Mouse (Mus musculus) B cell, adult 2 months (primary cell): ENCODE results near the gene Nmur1.

Experiments used
- DNase-seq, 2 experiments: peaks; one replicate each; pipeline ENCODE4 v3.0.0; 2022

Nmur1 gene

DNA sequence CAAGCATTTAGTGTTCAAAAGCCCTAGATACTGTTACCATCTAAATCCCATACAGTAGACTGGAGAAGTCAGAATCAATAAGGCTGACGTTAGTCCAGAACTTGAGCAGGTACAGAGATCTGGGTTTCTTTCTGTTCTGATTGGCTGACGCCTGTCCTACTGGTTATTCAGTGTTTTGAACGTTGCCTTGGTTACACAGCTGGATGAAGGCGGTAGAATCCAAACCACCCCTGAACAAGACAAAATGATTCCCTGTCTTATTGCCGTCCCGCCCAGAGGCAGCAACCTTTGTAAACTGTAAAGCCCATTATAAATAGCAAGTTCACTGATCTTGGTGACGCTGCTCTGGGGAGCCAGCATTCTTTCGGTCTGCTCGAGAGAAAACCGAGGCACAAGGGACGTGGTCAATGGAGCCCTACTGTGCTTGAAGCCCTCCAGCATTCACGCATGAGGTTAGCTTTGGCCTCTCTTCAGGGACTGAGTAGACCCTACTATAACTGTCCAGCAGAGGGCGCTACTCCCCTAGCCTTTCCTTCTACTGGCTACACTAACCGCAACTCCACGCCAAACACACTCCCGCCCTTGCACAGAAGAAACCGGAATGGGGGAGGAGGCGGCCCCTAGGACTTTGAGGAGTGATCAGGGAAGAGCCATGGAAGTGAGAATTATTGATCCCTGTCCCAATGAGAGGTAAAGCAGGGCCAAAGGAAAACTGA, 14.3 kb upstream of the Nmur1 start:
- peak; percentile 94 to 95 for DNase-seq

DNA sequence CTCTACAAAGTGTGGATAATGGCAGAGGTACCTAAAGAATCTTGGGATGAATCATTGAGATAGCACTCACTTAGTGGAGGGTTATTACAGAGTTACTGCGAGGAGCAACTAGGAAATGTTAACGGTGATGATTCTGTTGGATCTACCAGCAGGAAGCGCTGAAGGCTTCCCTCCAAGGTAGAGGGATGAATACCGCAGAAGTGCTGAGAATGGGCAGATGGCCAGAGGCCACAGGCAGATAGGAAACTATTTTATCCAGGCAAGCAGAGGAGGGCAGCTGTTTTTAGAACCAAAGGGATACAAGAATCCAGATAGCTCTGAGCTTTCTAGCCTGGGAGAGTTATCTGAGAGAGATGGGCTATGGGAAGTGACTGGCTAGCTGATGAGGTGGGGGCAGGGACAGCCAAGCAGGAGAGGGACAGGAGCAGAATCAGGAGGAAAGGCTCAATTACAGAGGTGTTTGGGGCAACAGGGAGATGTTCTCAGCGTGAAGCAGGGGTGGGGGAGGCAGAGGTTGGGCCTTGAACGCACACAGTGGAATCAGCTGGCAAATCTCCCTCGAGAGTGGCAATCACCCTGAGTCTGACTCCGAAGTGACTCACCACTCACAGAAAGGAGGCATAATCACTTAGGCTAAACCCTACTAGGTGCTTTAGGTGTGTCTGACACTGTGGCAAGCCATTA, 13.6 kb upstream of the Nmur1 start:
- no peak for DNase-seq

DNA sequence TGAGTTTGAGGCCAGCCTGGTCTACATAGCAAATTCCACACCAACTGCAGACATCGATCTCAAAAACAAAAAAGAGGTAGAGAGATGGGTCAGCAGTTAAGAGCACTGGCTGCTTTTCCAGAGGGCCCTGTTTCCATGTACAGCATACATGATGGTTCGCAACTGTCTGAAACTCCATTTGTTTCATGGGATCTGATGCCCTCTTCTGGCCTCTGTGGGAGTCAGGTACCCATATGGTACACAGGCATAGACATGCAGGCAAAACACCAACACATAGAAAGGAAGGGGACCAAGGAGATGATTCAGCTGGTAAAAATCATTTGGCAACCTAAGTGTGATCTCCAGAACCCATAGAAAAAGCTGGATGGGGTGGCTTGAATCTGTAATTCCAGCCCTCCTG, 12.5 kb upstream of the Nmur1 start:
- peak in 1 of 2 experiments; percentile 25 for DNase-seq

DNA sequence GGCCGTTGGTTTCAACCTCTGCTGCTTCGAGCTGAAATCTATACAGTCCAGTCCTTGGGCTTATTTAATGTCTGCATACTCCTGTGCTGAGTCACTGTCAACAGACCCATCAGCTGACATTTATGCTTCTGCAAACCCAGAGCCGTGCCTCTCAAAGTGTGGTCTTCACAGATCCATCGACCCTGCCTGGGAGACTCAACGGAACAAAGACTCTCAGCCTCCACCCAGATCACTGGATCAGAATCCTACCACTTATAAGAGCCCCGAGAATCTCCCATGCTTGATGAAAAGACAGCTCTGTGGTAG, 11.9 kb upstream of the Nmur1 start:
- no peak for DNase-seq

DNA sequence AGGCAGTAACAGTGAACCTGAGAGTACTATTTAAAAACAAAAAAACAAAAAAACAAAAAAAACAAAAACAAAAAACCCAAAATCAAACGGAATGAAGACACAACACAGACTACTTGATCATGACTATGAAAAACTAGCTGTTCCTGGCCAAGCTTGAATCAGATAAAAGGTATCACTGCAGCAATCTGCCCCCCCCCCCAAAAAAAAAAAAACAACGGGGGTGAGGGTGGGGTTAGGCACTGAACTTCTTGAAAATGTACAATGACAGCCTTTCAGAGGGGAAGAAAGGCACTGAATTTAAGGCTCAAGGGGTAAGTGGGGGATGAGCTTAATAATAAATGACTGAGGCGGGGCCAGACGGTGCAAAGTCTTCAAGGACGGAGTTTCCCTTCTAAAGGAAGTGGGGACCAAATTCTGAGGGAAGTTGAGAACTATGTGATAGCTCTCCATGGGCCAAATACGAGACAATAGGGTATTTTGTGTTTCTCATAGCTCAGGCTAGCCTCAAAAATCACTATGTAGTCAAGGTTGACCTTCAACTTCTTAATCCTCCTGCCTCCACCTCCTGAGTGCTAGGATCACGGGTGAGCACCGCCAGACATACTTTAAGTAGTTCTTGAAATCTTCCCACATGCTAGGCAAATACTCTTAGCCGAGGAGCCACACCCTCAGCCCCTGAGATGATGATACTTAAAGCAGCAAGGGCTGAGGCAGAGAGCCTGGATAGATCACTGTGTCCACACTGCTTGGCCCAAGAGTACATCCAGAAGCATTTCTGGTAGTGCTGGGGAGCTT, 11.4 kb upstream of the Nmur1 start:
- DNase-seq, result peak in 1 of 2 experiments; percentile 22

DNA sequence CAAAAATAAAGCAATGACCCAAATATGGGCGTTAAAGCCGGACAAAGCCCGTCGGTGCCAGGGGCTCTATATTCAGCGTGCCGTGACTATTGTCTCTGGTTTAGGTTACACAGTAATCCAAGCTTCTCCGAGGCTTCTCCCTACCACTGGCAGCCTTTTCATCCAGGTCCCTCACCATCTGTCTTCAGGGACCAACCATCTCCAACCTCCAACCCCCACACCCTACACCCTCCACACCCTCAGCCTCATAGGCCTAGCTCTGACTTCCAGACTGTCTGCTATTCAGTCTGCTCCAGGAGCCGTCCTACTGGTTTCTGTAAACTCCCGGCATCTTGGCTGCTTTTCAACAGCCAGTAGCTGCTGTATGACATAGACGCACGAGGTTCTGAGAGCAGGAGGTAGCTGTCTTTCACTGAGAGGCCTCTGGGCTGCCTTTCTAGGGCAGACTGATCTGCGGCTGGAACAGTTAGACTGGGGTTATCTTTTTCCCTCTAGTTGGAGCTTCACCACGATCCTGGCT, 9.3 kb upstream of the Nmur1 start:
- no peak for DNase-seq

DNA sequence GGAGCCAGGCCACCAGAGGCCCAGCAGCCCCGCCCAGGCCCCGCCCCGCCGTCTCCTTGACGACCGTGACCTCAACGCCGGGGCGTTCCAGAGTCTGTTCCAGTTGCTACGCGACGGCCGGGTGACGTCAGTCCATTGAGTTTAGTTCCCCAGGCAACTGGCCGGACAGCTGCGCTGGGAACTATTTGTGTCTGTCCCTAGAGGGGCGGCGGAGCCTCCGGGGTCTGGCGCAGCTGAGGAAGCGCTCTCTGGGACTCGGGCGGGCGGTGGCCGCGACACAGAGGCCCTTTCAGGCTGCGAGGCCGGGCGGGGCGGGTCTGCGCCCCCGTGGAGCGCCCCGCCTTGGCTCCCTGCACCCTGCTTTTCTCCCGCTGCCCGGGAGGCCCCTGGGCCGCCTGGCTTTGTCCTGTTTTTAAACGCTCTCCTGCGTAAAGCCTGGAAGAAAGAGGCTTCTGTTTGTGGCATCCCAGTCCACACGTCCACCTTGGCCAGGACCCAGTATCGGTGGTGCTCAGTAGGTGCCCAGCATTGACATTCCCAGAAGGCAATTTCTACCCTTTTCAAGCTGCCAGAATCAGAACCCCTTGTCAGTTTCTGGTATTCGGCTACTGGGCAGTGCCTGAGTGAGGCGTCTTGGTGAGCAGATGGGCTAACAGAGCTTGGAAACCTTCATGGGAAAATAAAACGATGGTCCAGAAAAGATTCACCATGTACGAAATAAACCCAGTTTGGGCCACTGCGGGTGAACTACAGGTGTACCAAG, 8.6 kb upstream of the Nmur1 start:
- DNase-seq, result peak; percentile 100

DNA sequence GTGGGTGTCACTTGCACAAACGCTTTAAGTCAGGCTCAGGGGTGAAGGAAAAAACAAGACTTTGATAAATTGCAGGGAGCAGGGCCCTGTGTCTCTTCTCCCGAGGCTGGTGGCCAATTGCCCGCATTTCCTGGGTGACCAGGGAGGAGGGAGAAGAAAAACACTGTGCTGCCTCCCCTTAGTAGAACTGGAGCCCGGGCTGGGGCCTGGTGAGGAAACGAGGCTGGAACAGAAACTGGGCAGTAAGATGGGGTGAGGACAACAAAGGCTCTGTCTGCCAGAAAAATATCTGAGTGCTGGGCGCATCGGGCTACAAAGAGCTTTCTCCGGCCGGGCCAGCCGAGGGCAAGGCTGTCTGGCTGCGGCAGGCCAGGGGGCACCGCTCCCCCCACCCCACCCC, 8.0 kb upstream of the Nmur1 start:
- DNase-seq, result peak in 1 of 2 experiments; percentile 76

DNA sequence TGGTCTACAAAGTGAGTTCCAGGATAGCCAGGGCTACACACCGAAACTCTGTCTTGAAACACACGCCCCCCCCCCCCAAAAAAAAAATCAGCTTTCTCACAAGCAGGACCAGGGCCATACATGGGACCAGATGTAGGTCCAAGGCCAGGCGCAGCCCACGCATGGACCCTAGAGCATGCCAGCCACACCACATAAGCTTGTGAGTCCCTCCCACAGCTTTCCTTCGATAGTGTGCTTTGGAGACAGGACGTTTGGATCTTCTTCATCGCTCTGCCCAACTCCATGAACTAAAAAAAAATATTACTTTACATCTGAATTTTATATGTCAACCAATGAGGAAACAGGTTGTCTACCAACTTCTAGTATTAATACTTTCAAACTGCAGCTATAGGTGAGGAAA, 7.3 kb upstream of the Nmur1 start:
- no peak for DNase-seq

DNA sequence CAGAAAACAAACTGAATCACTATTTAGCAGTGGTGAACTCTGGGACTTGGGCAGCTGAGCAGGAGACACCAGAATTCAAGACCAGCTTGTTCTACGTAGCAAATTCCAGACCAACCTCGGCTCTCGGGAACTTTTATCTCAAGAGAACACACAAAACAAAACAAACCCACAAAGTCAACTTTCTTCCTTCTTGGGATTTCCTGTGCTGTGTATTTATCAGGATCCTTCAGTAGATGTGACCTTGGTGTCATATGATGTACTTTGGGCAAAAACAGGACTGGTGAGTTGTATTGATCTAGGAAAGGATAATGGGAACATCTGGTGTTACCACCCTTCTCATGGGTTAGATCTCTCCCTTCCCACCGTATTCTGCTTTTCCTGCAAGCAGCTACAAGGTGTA, 6.8 kb upstream of the Nmur1 start:
- DNase-seq, result no peak

DNA sequence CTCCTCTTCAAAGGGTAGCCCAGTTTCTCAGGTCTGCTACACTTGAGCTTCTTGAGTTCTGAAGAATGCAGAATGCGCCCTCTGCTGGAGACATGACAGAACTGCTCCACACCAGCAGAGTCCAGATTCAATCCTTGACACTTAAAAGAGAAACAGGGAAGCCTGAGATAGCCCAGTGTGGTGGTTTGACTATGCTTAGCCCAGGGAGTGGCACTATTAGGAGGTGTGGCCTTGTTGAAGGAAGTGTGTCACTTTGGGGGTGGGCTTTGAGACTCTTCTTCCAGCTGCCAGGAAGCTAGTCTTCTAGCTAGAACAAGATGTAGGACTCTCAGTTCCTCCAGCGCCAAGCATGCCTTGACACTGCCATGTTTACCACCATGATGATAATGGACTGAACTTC, 4.0 kb upstream of the Nmur1 start:
- DNase-seq, result peak; percentile 84 to 86

DNA sequence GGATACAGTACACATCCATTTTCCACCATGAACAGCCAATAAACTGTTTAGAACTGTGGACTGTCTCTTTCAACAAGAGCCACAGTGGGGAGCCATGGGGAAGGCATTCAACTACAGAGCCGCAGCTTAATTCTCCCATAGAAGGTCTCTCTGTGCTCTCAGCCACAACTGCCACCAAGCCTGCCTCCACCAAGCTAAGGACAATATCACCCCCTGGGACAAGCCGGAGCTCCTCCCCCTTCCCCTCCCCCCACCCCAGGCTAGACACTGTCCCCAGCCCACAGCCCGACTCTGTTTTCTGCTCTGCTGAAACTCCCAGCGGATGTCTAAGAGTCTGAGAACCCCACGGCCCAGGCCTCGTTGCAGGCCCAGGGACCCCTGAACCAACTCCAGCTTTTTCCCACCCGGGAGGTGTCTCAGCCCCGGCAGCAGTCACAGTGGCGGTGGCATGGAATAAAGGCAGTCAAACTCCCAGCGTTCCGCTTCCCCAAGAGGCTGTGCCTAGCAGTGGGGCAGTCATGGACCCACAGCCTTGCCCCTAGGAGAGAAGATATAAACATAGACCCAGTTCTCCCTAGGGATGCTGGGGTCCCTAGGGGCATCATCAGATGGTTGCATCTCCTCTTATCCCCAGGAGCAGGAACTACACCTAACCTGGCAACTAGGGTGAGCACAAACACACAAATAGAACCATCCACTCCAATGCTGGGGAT, 1.0 kb downstream of the Nmur1 start:
- peak in 1 of 2 experiments; percentile 32 for DNase-seq

DNA sequence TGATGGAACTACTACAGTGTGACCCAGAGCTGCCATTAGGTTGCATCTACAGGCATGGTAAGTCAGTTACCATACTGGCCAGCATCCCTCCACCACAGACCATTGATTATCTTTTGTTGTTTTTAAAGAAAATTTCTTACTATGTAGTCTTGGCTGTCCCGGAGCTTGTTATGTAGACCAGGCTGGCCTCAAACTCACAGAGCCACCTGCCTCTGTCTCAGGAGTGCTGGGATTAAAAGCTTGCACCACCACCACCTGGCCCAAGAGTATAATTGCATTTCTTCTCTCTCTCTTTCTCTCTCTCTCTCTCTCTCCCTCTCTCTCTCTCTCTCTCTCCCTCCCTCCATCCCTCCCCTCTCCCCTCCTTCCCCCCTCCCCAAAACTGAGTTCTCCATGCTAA, 1.7 kb downstream of the Nmur1 start:
- no peak for DNase-seq

DNA sequence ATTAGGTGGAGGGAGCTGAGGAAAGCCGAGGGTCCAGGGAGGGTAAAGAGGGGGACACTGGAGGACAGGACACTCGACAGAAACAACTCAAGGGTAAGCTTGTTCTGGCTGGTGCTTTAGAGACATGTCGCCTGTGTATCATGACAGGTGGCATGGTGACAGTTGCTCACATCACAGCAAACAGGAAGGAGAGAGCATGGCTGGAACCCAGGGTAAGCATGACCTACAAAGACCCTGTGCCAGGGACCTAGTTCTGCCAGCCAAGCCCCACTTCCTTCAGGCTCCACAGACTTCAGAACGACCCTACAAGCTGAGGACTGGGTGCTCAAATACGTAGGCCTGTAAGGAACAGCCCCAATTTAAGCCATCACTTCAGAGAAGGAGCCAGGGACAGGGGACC, 2.1 kb downstream of the Nmur1 start:
- DNase-seq, result no peak

DNA sequence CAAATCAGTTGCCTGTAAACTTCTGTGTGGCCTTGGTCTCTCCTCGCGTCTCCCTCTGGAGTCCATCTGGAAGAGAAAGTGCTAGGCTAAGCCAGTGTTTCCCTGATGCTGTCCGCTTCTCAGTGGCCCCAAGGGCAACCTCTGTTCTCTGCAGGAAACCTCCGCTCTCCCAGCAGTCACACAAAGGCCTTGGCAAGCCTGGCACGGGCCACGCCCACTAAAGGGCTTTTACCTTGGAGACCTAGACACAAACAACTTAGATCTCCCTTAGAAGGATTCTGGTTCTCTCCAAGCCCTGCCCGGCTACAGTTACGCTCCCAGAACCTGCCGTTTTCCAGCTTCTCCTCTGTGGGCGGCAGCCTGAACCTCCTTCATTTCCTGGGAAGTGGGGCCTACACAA, 5.0 kb downstream of the Nmur1 start:
- no peak for DNase-seq

DNA sequence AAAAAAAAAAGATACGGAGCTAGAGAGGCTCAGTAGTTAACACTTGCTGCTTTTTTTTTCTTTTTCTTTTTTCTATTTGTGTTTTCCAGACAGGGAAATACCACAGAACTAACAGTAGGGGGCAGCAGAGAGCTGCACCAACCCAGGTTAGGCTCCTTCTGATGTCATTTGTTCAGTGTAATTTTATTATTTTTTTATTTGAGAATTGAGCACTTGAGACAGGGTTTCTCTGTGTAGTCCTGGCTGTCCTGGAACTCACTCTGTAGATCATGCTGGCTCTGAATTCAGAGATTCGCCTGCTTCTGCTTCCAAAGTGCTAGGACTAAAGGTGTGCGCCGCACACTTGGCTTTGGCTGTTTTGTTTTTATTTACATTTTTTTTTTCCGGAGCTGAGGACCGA, 9.7 kb downstream of the Nmur1 start:
- DNase-seq, result peak; percentile 65 to 67

DNA sequence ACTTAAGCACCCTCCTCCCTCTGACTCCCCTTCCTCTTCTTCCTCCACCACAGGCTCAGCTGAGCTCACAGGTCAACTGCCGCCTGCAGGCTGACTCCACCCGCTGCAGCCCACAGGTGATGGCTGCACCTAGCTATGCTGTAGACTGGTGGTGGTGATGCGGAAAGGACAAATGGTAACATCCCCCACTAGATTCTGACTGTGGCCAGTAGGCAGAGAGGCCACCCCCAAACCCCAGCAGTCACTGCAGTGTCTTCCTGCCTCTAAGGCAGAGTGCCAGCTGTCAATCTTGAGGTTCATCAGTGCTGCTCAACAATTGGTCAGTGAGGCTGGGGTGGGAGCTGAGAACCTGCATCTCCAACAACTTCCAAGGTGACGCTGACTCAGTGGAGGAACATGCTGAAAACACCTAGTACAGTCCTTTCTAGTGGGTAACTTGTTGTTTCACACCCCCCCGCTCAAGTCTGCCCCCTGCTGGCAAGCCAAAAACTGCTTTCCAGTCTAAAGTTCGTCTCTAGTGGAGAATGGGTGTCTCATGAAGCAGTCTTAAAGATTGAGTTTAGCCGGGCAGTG, 10.3 kb downstream of the Nmur1 start:
- DNase-seq, result peak; percentile 78

DNA sequence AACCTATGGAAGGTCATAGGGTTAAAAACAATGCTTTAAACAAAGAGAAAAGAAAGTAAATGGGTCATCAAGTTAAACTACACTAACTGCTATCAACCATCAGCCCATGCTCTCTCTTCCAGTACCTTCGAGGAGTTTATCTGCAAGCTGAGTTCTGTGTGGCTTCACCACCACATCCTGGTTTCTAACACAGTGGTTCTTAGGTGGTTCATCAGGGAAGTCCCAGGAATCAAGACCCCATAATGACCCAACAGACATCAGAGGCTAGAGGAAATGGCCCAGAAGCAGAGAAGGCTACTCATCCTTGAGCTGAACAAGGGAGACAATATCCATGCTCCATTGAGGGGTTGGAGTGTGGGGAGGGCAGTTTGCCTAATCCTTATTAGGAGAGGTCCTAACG, 10.9 kb downstream of the Nmur1 start:
- DNase-seq, result no peak

DNA sequence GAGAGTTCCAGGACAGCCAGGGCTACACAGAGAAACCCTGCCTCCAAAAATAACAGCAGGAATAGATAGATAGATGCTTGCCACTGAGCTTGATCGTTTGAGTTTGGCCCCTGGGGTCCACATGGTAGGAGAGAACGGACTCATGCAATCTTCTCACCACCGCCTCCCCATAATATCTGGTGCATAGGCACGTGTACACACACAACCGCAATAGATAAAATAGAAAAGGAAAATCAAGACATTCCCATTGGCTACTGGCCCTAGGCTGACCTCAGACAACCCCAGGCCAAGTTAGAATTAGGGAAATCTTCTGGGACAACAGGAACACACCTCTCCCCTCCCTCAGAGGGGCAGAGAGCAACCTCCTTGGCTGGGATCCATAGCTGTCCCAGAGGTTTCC, 11.3 kb downstream of the Nmur1 start:
- no peak for DNase-seq

DNA sequence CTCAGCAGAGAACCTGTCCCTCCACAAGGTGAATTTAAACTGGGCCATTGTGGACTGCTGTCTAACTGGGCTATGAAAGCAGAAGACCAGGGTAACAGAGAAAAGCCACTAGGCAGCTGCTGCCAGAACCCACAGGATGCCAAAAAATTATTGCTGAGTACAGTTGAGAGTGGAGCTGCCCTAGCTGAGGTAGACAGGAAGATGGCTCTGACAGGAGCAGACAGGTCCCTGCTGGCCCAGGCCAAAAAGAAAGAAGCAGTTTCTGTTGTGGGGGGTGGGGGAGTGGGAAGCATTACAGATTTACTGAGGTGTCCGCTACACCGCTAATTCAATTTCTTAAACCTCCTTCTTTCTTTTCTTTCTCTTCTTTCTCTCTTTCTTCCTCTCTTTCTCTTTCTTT, 16.6 kb downstream of the Nmur1 start:
- no peak for DNase-seq

DNA sequence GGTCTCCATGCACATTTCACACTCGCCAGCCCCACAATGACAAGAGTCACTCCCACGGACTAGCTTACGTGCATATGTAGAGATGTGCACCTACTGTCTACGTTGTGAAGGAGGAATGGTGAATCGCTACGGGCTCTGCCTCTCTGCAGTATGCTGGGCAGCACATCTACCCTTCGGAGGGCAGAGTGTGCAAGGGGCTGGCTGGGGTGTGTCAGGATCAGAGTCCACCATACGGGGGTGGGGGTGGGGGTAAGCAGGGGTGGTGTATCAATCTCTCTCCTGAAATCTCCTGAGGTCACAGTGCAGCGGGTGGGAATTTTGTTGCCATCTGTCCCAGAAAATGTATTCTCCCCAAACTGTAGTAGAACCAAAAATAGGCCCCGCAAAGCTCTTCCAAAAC, 17.5 kb downstream of the Nmur1 start:
- DNase-seq, result no peak

DNA sequence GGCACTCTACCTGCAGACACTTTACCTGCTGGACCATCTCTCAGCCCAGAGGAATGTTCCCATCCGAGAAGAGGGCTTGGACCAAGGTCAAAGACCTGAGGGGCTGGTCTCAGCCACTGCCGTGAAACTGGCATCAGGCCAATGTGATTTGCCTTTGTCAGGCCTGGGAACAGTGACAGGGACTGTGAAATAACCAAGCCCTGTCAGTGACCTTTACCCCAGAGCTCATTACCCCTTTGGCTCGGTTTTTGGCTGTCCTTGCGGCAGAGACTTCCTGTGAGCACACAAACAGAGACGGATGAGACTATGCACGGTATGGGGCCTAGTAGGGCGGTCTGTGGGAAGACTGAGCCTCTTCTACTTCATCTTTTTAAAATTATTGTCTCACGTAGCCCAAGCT, 19.1 kb downstream of the Nmur1 start:
- DNase-seq, result no peak
